Mouse (Mus musculus): ENCODE data around the gene Kcnj9.

The Kcnj9 gene

DNA sequence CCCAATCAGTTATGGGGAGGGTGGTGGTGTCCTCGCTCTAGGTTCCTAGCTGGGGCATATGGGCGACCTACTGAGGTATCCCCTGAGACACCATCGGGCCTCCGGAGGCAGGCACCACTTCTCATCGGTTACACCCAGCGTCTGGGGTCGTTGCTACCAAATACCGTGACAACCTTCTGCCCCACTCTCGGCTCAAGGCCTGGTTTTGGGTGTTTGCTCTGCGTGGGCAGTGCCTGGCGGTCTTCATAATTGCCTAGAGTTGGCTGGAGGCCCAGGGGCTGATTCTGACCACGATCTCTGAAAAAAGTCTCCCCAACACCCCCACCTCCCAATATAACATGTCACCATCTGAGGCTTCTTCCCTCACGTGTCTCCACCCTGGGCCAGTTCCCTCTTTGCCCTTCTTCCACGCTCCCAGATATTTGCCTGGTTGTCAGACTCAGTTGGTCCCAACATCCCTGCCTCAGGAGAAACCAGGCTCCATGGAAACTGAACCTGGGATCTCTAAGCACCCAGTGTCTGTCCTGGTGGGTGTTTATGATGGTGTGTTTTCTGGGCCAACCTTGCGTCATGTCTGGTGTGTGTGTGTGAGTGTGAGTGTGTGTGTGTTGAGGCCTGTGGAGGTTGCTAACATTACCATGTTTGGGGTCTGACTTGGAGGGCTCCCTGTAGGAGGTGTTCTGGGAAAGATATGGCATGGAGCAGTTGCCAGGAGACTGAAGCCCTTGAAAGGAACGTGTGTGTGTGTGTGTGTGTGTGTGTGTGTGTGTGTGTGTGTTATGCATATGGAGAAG lies 16.2 kb downstream of the Kcnj9 start:
- peak; percentile 53 to 60 for DNase-seq (ENCODE audit: low spot score in 2 of 2)

DNA sequence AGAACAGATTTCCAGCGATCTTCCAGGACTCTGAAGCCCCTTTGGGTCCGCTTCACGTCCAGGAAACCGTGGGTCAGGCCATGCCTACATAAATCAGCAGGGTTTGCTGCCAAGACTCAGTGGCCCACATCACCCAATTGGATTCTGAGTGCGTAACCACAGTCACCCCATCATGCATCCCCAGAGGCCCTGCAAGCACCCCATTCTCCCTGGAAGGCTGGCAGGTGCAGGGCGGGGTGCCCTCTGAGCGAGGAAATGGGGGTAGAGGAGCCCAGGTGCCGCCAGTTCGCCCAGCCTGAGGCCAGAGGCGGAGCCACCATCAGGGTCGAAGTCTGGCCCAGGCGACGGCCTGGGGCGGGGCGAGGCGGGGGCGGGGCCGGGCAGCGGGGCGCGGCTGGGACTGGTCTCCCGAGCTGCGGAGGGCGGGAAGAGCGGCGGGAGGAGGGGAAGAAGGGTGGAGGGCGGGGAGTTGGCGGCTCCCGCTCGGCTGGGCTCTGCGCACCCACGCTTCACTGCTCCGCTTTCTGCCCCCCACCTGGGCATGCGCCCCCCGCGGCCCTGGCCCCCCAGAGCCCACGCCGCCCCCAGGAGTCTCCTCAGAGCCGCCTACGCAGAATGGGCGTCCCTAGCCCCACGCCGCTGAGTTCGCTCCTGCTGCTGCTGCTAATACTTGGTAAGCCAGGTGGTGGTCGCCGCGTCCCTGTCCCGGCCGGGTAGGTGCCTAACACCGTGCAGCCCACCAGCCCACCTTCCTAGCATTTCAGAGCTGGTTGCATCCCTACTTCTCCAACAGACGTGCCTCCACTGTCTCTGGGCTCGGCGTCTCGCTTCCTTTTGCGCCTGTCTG lies 17.0 kb downstream of the Kcnj9 start:
- DNase-seq (ENCODE audit: low spot score in 2 of 2) = peak; percentile 92 to 93

- DNase-seq (ENCODE audit: low spot score in 2 of 2) = peak; percentile 40 to 50
These were observed 17.7 kb downstream of the Kcnj9 start for GRCm38 (mm10) chr1:172311248-172311906.

DNA sequence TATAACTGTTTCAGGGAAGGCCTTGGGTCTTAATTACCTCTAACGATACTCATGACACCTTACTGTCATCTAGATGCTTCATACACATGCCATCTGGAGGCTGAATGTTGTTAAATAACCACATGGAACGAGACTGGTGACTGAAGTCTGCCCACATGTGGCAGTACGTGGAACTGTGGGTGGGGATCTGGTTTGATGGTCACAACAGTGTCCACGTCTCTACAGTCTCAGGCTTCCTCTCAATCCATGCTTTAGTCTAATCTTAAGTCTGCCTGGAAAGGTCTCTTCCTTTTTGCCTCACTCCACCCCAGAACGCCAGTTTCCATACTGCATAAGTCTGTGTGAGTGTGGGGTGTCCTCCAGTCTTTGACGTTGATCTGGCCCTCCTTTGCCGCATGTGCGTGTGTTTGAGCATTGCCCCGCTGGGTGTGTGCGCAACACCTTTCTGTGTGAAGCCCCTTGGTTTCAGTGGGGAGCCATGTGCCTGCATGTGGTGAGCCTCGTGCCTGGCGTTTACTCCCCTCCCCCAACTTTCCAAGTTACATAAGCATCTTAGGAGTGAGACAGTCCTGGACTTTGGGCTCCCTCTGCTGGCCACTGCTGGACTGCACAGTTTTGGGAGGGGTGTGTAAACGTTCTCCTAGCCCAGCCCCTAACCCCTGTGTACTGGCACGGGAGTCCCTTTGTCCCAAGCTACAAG lies 19.3 kb downstream of the Kcnj9 start:
- DNase-seq (ENCODE audit: low spot score in 2 of 2) = peak; percentile 80 to 84

DNA sequence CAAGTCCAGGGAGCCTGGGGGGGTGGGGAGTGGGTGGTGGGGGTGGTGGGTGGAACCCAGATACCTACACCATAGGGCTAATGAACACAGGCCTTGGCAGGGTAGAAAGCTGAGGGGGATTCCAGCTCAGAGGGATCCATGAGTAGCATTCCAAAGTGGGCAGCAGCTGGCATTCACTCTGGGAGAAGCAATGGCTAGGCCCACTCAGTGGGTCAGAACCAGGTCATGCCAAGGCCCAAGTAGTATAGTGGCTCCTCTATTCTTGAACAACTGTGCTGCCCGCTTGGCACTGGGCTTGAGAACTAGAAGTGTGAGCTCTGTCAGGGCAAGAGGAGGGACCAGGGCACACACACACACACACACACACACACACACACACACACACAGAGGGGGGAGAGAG lies 20.7 kb downstream of the Kcnj9 start:
- no peak for DNase-seq (ENCODE audit: low spot score in 2 of 2)

DNA sequence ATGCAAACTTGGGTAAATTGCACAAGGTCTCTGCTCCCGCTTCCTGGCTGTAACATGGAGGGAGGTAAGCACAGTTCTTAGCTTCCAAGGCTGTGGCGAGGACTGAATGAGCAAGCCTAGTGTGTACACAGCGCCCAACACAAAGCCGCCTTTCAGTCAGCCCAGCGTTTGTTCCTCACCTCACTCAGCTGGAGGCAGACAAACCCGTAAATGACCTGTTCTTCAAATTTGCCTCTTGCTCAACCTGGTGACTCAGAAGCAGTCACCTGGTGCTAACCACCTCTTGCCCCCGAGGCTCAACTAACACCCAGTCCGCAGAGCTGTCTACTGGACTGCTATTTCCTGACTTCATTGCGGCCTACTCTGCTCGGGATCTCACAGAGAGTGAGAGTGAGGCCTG lies 21.2 kb downstream of the Kcnj9 start:
- DNase-seq (ENCODE audit: low spot score in 2 of 2) = no peak

DNA sequence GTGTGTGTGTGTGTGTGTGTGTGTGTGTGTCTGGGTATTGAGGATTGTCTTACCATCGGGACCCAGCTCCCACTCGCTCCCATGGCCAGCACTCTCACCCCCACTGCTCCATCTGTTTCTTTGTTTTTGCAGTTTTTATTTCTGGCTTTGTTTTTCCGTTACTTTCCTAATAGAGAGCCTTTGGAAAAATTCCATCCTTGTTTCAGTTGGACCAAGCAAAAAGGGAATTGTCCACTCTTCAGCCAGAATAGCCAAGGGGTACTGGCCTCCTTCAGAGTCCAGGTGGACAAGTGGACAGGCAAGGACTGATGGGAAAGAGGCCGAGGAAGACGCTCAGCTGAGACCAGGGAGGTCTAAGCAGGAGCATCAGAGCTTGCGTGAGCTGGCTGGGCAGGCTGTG lies 22.2 kb downstream of the Kcnj9 start:
- DNase-seq (ENCODE audit: low spot score in 2 of 2) = no peak

GRCm38 (mm10) chr1:172306196-172306595 lies 22.9 kb downstream of the Kcnj9 start:
- peak in 1 of 2 experiments; percentile 15 for DNase-seq (ENCODE audit: low spot score in 2 of 2)

DNA sequence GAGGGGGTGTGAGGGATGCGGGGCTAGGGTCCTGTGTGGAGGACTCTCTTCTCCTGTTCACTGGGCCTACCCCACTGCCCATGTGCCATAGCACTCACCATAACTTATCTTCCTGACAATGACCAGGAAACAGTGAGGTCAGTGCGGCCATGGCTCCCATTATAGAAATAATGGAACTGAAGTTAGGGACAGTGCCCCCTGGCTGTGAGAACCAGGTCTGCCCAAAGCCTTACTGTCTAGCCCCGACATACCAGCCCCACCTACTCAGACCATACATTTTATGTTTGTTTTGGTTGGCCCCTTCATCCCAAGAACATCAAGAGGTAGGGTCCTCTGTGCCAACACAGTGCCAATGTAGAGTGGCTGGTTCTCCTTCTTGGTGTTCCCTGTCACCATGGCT lies 23.5 kb downstream of the Kcnj9 start:
- no peak for DNase-seq (ENCODE audit: low spot score in 2 of 2)

- DNase-seq (ENCODE audit: low spot score in 2 of 2) = no peak
These were observed 24.0 kb downstream of the Kcnj9 start for GRCm38 (mm10) chr1:172305153-172305552.

GRCm38 (mm10) chr1:172304443-172304842 lies 24.7 kb downstream of the Kcnj9 start:
- no peak for DNase-seq (ENCODE audit: low spot score in 2 of 2)

- no peak for DNase-seq (ENCODE audit: low spot score in 2 of 2)
These were observed 26.3 kb downstream of the Kcnj9 start for GRCm38 (mm10) chr1:172302851-172303250.

GRCm38 (mm10) chr1:172302311-172302710 lies 26.8 kb downstream of the Kcnj9 start:
- DNase-seq (ENCODE audit: low spot score in 2 of 2) = no peak

GRCm38 (mm10) chr1:172301180-172301579 lies 27.9 kb downstream of the Kcnj9 start:
- no peak for DNase-seq (ENCODE audit: low spot score in 2 of 2)

GRCm38 (mm10) chr1:172300247-172300646 lies 28.9 kb downstream of the Kcnj9 start:
- DNase-seq (ENCODE audit: low spot score in 2 of 2) = no peak

DNA sequence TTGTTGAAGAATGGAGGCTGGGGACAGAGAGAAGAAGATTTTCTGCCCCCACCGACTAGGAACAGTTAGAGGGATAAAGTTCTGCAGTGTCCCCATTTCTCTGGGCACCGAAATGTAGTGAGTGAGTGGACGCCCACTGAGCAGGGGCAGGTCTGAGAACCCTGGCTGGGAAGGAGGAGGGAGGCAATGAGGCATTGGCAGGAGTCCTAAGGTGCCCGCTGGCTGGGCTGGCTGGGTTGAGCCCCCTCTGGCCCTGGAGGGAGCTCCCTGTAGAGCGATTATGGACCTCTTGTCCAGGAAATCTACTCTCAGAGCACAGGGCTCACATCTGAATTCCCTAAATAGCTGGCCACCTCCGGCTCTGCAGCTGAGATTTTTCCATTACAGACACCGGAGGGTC lies 29.6 kb downstream of the Kcnj9 start:
- no peak for DNase-seq (ENCODE audit: low spot score in 2 of 2)

DNA sequence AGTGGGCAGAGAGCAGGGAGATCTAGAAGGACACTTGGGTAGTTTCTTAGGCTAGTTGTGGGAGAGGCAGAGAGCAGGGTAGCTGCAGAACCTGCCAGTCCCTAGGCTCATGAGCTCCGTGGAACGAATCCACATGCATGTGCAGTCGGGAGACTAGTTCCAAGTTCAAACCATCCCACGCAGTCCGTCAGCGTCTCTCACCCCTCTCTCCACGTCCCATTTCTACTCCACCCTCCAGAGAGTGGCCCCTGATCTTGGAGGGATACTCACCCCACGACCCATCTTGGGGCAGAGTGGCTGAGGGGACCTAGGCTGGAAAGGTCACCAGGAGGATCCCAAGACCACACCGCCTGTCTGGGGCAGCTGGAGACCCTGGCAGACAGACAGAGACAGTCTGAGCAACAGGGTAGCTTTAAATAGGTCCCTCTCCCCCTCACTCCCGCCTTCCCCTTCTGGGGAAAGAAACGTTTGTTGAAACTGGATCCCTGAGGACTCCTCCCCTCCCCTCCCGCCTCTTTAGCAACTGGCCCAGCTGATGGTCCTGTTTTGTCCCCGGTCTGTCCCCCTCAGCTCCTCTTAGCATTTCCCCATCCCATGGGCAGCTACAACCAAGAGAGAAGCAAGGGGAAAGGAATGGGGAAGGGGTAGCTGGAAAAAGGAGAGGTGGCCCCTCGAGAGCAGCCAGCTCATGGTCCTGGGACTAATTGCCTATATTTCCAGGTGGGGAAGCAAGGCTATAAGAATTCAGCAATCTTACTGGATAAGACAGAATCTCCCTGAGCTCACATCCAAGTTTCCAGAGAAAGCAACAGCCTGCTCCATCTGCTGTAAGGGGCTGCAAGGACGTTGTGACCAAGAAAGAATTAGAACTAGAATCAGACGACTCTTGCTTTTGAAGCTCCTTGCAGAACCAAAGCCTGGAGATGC lies 31.2 kb downstream of the Kcnj9 start, which contains the start of gene Atp1a2:
TSS of gene Atp1a2 (minus strand) at position 454 of the 927 bp plus-strand sequence.
- no peak for DNase-seq (ENCODE audit: low spot score in 2 of 2)

GRCm38 (mm10) chr1:172296816-172297510 lies 32.2 kb downstream of the Kcnj9 start:
- DNase-seq (ENCODE audit: low spot score in 2 of 2) = no peak

GRCm38 (mm10) chr1:172295751-172296197 lies 33.3 kb downstream of the Kcnj9 start:
- DNase-seq (ENCODE audit: low spot score in 2 of 2) = no peak

DNA sequence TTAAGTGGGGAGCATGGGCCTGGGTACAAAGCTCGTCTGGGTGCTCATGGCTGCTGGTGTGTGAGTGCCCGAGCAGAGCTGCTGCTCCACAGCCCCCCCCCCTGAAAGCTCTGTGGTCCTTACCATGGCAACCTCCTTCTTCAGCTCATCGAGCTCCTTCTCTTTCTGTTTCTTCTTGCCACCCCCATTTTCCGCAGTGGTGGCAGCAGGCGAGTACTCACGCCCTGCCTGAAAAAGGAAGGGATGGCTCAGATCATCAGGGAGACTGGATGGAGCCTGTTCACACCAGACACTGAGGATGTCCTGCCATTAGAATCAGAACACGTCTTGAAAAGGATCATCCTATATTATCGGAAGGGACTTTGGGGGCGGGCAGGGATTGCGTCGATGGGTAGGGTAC lies 35.7 kb downstream of the Kcnj9 start:
- DNase-seq (ENCODE audit: low spot score in 2 of 2) = no peak

Measured in spleen, postnatal 36 days (tissue).